Mouse (Mus musculus): Measurements from ENCODE around the gene Vmn1r195.
"Not testable (repeated sequence)": the region's sequence is repeated elsewhere in the genome, so short reads cannot be mapped to it uniquely, and the experiment has no call there.

Vmn1r195 gene

GRCm38 (mm10) chr13:22270222-22270621 lies at the start of gene Vmn1r195:
Gene Vmn1r195, plus strand, starts transcription at chr13:22270522.
- DNase-seq (ENCODE audit: extremely low read depth, low read depth, low spot score), result not testable (repeated sequence)

GRCm38 (mm10) chr13:22223060-22223459 lies 47.3 kb upstream of the Vmn1r195 start, which contains the start of gene Vmn1r193:
Gene Vmn1r193, minus strand, starts transcription at chr13:22223160.
- DNase-seq (ENCODE audit: extremely low read depth, low read depth, low spot score), result not testable (repeated sequence)

GRCm38 (mm10) chr13:22243915-22244314 lies 26.4 kb upstream of the Vmn1r195 start, which contains the start of gene Vmn1r194:
Gene Vmn1r194, plus strand, starts transcription at chr13:22244215.
- DNase-seq (ENCODE audit: extremely low read depth, low read depth, low spot score), result no peak

GRCm38 (mm10) chr13:22271721-22272120 lies 1.4 kb downstream of the Vmn1r195 start:
- DNase-seq (ENCODE audit: extremely low read depth, low read depth, low spot score), result no peak

- DNase-seq (ENCODE audit: extremely low read depth, low read depth, low spot score), result no peak
These were observed 14.3 kb downstream of the Vmn1r195 start for GRCm38 (mm10) chr13:22284578-22284977.

- DNase-seq (ENCODE audit: extremely low read depth, low read depth, low spot score), result no peak
These were observed 19.3 kb downstream of the Vmn1r195 start, which contains the start of gene Vmn1r196 for GRCm38 (mm10) chr13:22289620-22290019. Gene Vmn1r196, plus strand, starts transcription at chr13:22289920.

- DNase-seq (ENCODE audit: extremely low read depth, low read depth, low spot score), result not testable (repeated sequence)
These were observed 37.8 kb downstream of the Vmn1r195 start for GRCm38 (mm10) chr13:22308075-22308474.

GRCm38 (mm10) chr13:22315361-22315760 lies 45.0 kb downstream of the Vmn1r195 start:
- DNase-seq (ENCODE audit: extremely low read depth, low read depth, low spot score), result no peak

GRCm38 (mm10) chr13:22317366-22317765 lies 47.0 kb downstream of the Vmn1r195 start:
- peak; percentile 55 for DNase-seq (ENCODE audit: extremely low read depth, low read depth, low spot score)

GRCm38 (mm10) chr13:22320091-22320490 lies 49.8 kb downstream of the Vmn1r195 start:
- DNase-seq (ENCODE audit: extremely low read depth, low read depth, low spot score), result no peak

- no peak for DNase-seq (ENCODE audit: extremely low read depth, low read depth, low spot score)
These were observed 54.0 kb downstream of the Vmn1r195 start, which contains the start of gene Vmn1r197 for GRCm38 (mm10) chr13:22324289-22324688. Gene Vmn1r197, plus strand, starts transcription at chr13:22324589.
